ENCODE assay signal across 24 mouse cellular contexts in genomic region chr1:91370055-91370454, GRCm38 (mm10). TPM values are rescaled to one million over a fixed set of nuclear protein-coding genes. Genes with fewer than 3 reads are reported as not detected.
A peak's percentile ranks its signal among the peaks of the same experiment; 100 is the strongest.
DNase-seq lines count a peak whose midpoint lies in the region; ATAC-seq lines count a peak whose summit lies in the region.
"Had no signal": no experiment of that assay in that cellular context is flagged by ENCODE, and none has a peak within 500 bp of the region (broad histone marks: within the 10 kb centered on the region; RNA-seq: fewer than 3 reads in every experiment).

No protein-coding gene starts in this region.

- no peak overlapping the region for H3K4me2 ChIP-seq in midbrain, embryonic 12.5 days (replicated peaks)
- H3K4me2 ChIP-seq in intestine, embryonic 16.5 days (ENCODE audit: low read depth, low read length), result peak overlapping the region; percentile 4; the same call in 1 of the 2 replicates
- H3K4me2 ChIP-seq: forebrain, embryonic 15.5 days; midbrain, embryonic 13.5 days had no signal

- 0 out of 2 replicates have a peak, but pooled peaks have one; percentile 1 for ATAC-seq in midbrain, embryonic 12.5 days (ENCODE audit: low FRiP score, low read depth)
- no peak; the same call in 1 of the 2 replicates for ATAC-seq in intestine, embryonic 16.5 days
- ATAC-seq: forebrain, embryonic 15.5 days; midbrain, embryonic 13.5 days had no signal

- peaks cover 10% of the 10 kb centered on the region for H3K4me1 ChIP-seq in midbrain, embryonic 12.5 days
- H3K4me1 ChIP-seq in midbrain, embryonic 10.5 days, result peaks cover 16% of the 10 kb centered on the region
- H3K4me1 ChIP-seq in intestine, embryonic 16.5 days (ENCODE audit: control insufficient read depth, insufficient read depth, low read length), result peaks cover 28% of the 10 kb centered on the region

- no peak overlapping the region for H3K9ac ChIP-seq in midbrain, embryonic 12.5 days (replicated peaks)
- H3K9ac ChIP-seq in intestine, embryonic 16.5 days (ENCODE audit: low read depth, low read length), result peak overlapping the region; percentile 53
- H3K9ac ChIP-seq: forebrain, embryonic 15.5 days; midbrain, embryonic 13.5 days had no signal

- peaks cover 30% of the 10 kb centered on the region for H3K27me3 ChIP-seq in midbrain, embryonic 12.5 days
- H3K27me3 ChIP-seq in midbrain, embryonic 10.5 days (ENCODE audit: low read depth, poor library complexity, severe bottlenecking), result peaks cover 33% of the 10 kb centered on the region
- no peaks in the 10 kb centered on the region for H3K27me3 ChIP-seq in intestine, embryonic 16.5 days (replicated peaks; ENCODE audit: control insufficient read depth, insufficient read depth, low read length)
- H3K27me3 ChIP-seq: forebrain, embryonic 15.5 days had no signal

- no peak overlapping the region; the same call in 1 of the 2 replicates for H3K27ac ChIP-seq in midbrain, embryonic 12.5 days (replicated peaks)
- H3K27ac ChIP-seq in midbrain, embryonic 10.5 days (replicated peaks), result no peak overlapping the region
- peak overlapping the region; percentile 77 for H3K27ac ChIP-seq in intestine, embryonic 16.5 days (ENCODE audit: low read length)
- H3K27ac ChIP-seq: embryonic facial prominence, embryonic 10.5 days; forebrain, embryonic 15.5 days; limb, embryonic 10.5 days; midbrain, embryonic 13.5 days had no signal

- peaks cover 58% of the 10 kb centered on the region for H3K36me3 ChIP-seq in midbrain, embryonic 12.5 days
- peaks cover 56% of the 10 kb centered on the region for H3K36me3 ChIP-seq in midbrain, embryonic 10.5 days
- H3K36me3 ChIP-seq in intestine, embryonic 16.5 days (ENCODE audit: control insufficient read depth, insufficient read depth, low read length), result peaks cover 22% of the 10 kb centered on the region

- peak; percentile 66 to 82 for DNase-seq in adrenal gland, adult (ENCODE audit: inconsistent age in 2 of 2, low spot score in 1 of 2)
- no peak for DNase-seq in adrenal gland, postnatal 4 days (ENCODE audit: low spot score in 2 of 2)
- no peak for DNase-seq in midbrain, embryonic 10.5 days (ENCODE audit: low spot score)
- peak; percentile 44 for DNase-seq in ZHBTc4 (ENCODE audit: low read depth, low spot score)
- DNase-seq in frontal cortex, adult 2 months (ENCODE audit: extremely low spot score in 1 of 2, low spot score in 1 of 2), result no peak
- no peak for DNase-seq in frontal cortex, postnatal 10 days (ENCODE audit: low spot score in 2 of 2)
- DNase-seq: cerebellum, adult 11-12 months; cerebellum, postnatal 10 days; gastrocnemius, postnatal 25 days; kidney, adult 8-10 months; kidney, postnatal 10 days; lung, postnatal 10 days; right cerebral cortex, adult 18-20 months; right cerebral cortex, postnatal 4 days had no signal

- no peaks in the 10 kb centered on the region for H3K9me3 ChIP-seq in midbrain, embryonic 12.5 days
- H3K9me3 ChIP-seq in midbrain, embryonic 10.5 days (replicated peaks), result no peaks in the 10 kb centered on the region
- H3K9me3 ChIP-seq in intestine, embryonic 16.5 days (ENCODE audit: control insufficient read depth, low read length), result no peaks in the 10 kb centered on the region
- H3K9me3 ChIP-seq: embryonic facial prominence, embryonic 10.5 days; forebrain, embryonic 15.5 days; limb, embryonic 10.5 days; midbrain, embryonic 13.5 days had no signal

- 88% methylated on average over 23 of the region's 23 CpGs for WGBS in midbrain, embryonic 12.5 days
- 89% methylated on average over 23 of the region's 23 CpGs for WGBS in midbrain, embryonic 10.5 days
- WGBS in intestine, embryonic 16.5 days, result 75% methylated on average over 23 of the region's 23 CpGs

- no peak overlapping the region for H3K4me3 ChIP-seq in midbrain, embryonic 12.5 days
- H3K4me3 ChIP-seq in midbrain, embryonic 10.5 days, result no peak overlapping the region
- H3K4me3 ChIP-seq in intestine, embryonic 16.5 days (ENCODE audit: low read length), result no peak overlapping the region
- H3K4me3 ChIP-seq: embryonic facial prominence, embryonic 10.5 days; forebrain, embryonic 15.5 days; limb, embryonic 10.5 days; midbrain, embryonic 13.5 days had no signal

RNA-seq across cellular contexts. Expression of gene Erfe, which starts 3.8 kb away (rescaled TPM):
- 1 to 10 TPM; 1.7 to 1.8 TPM for total RNA-seq in adrenal gland, postnatal 4 days (2021)
- 0.48 and 0.59 TPM in 2 replicates for polyA plus RNA-seq in midbrain, embryonic 12.5 days (2016; fragmentation: Nextera tagmentation; extraction: Ambion mirVana)
- polyA plus RNA-seq in midbrain, embryonic 10.5 days (2016; fragmentation: Nextera tagmentation; extraction: Ambion mirVana), result 0.42 and 1.2 TPM in 2 replicates
- polyA plus RNA-seq in intestine, embryonic 16.5 days (2015; fragmentation: Nextera tagmentation; extraction: Ambion mirVana), result 7.1 and 9.0 TPM in 2 replicates
- 0.72 and 1.4 TPM in 2 replicates for polyA plus RNA-seq in frontal cortex, adult 2 months (2012; rRNA removed)
- total RNA-seq: liver, adult 2 months had no signal
- polyA plus RNA-seq: liver, adult 2 months had no signal

RNA-seq across cellular contexts. Expression of gene Klhl30, which starts 19.2 kb away (rescaled TPM):
- 1 to 10 TPM; 1.5 to 3.5 TPM for total RNA-seq in adrenal gland, postnatal 4 days (2021)
- polyA plus RNA-seq in midbrain, embryonic 12.5 days (2016; fragmentation: Nextera tagmentation; extraction: Ambion mirVana), result 0.11 TPM in 1 of 2 replicates, not detected in the other
- polyA plus RNA-seq in midbrain, embryonic 10.5 days (2016; fragmentation: Nextera tagmentation; extraction: Ambion mirVana), result 0.04 and 0.17 TPM in 2 replicates
- 0.37 and 0.38 TPM in 2 replicates for polyA plus RNA-seq in intestine, embryonic 16.5 days (2015; fragmentation: Nextera tagmentation; extraction: Ambion mirVana)
- 4.8 and 5.0 TPM in 2 replicates for polyA plus RNA-seq in frontal cortex, adult 2 months (2012; rRNA removed)
- total RNA-seq: layer of hippocampus, postnatal 10 days; liver, adult 2 months had no signal
- polyA plus RNA-seq: forebrain, embryonic 15.5 days; liver, adult 2 months had no signal

RNA-seq across cellular contexts. Expression of gene Ilkap, which starts 28.6 kb away (rescaled TPM):
- 100 to 1,000 TPM; 104 TPM for total RNA-seq in adrenal gland, postnatal 4 days (2021)
- polyA plus RNA-seq in midbrain, embryonic 12.5 days (2016; fragmentation: Nextera tagmentation; extraction: Ambion mirVana), result 153 and 155 TPM in 2 replicates
- polyA plus RNA-seq in midbrain, embryonic 10.5 days (2016; fragmentation: Nextera tagmentation; extraction: Ambion mirVana), result 173 and 177 TPM in 2 replicates
- polyA plus RNA-seq in intestine, embryonic 16.5 days (2015; fragmentation: Nextera tagmentation; extraction: Ambion mirVana), result 102 and 112 TPM in 2 replicates
- 92.2 and 97.3 TPM in 2 replicates for polyA plus RNA-seq in frontal cortex, adult 2 months (2012; rRNA removed)

RNA-seq across cellular contexts. Expression of gene Hes6, which starts 43.8 kb away (rescaled TPM):
- total RNA-seq in adrenal gland, postnatal 4 days (2021), result 10 to 100 TPM; 56.0 to 71.0 TPM
- polyA plus RNA-seq in midbrain, embryonic 12.5 days (2016; fragmentation: Nextera tagmentation; extraction: Ambion mirVana), result 432 and 455 TPM in 2 replicates
- polyA plus RNA-seq in midbrain, embryonic 10.5 days (2016; fragmentation: Nextera tagmentation; extraction: Ambion mirVana), result 213 and 329 TPM in 2 replicates
- polyA plus RNA-seq in intestine, embryonic 16.5 days (2015; fragmentation: Nextera tagmentation; extraction: Ambion mirVana), result 98.7 and 105 TPM in 2 replicates
- polyA plus RNA-seq in frontal cortex, adult 2 months (2012; rRNA removed), result 20.7 and 25.9 TPM in 2 replicates

RNA-seq across cellular contexts. Expression of gene Espnl, which starts 48.2 kb away (rescaled TPM):
- under 1 TPM; 0.06 to 0.08 TPM for total RNA-seq in adrenal gland, postnatal 4 days (2021)
- 0.08 and 0.09 TPM in 2 replicates for polyA plus RNA-seq in midbrain, embryonic 12.5 days (2016; fragmentation: Nextera tagmentation; extraction: Ambion mirVana)
- not detected in 2 replicates for polyA plus RNA-seq in midbrain, embryonic 10.5 days (2016; fragmentation: Nextera tagmentation; extraction: Ambion mirVana)
- polyA plus RNA-seq in intestine, embryonic 16.5 days (2015; fragmentation: Nextera tagmentation; extraction: Ambion mirVana), result 0.07 and 0.09 TPM in 2 replicates
- polyA plus RNA-seq in frontal cortex, adult 2 months (2012; rRNA removed), result 0.21 and 0.28 TPM in 2 replicates
- total RNA-seq: liver, adult 2 months; monocyte, adult 5-6 weeks had no signal
- polyA plus RNA-seq: limb, embryonic 10.5 days; liver, embryonic 16.5 days had no signal

Comparison
In these comparisons a context has a peak if more than half of its experiments do, and no peak if none do; other contexts are left out.
1. DNase-seq: peak in adrenal gland, adult (2 of 2) and ZHBTc4 (single experiment); none in adrenal gland, postnatal 4 days (0 of 2), midbrain, embryonic 10.5 days (single experiment), frontal cortex, adult 2 months (0 of 2) and frontal cortex, postnatal 10 days (0 of 2).